Mouse (Mus musculus) naive thymus-derived CD4-positive, alpha-beta T cell, adult 2 months (primary cell): ENCODE data around the gene Fmn2.

Experiments used
- DNase-seq: peaks from one replicate; pipeline ENCODE4 v3.0.0-alpha.2; 2011; ENCODE audit warnings: low read depth

Gene Fmn2

DNA sequence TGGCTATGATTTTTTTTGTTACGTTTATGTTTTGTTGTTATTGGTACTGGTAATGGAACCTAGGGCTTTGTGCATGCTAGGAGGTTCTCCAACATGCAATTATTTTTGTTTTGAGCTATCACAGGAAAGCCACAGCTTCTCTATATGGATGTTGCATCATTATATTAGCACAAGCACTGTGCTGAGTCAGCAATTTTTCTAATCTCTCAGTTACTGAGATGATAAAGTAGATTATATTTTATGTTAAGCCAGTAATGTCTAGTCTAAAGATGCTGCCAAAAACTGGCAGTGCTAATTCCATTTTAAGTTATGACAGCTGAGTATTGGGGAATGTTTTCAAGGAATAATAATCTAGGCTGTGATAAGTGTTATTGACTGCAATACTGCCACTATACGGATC lies 287.0 kb downstream of the Fmn2 start:
- DNase-seq: no peak

DNA sequence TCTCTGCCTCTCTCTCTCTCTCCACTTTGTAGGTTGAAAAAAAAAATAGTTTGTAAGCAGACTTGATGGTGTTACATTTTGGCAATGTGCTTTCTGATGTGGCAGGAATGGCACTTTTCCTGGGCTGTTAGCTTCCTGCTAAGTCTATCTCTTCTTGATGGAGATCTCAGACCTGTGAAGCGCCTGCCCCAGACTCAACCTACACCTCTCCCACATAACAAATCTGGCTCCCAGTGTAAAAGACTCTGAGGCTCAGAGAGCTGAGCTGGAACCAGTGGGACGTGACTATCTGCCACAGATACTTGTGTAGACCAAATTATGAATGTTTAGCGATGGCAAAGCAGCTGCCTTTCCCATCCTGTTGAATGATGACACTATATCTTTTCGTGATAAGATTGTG lies 310.2 kb downstream of the Fmn2 start:
- no peak for DNase-seq

DNA sequence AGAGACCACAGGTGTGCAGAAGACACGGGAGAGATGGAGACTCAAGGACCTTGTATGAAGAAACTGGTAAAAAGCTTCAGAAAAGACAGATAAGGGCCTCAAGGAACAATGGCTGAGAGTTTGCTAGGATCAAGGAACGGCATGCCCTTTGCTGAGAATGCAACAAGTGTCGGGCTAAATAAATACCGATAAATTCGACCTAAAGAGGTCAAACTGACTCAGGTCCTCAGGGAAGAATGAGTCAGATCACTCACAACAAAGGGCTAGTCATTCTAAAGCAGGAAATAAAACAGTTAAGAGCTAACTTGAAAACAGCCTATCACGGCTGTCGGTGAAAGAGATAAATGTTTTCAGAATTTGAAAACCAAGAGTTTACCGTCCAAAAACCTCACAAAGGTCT lies 324.9 kb downstream of the Fmn2 start:
- no peak for DNase-seq

DNA sequence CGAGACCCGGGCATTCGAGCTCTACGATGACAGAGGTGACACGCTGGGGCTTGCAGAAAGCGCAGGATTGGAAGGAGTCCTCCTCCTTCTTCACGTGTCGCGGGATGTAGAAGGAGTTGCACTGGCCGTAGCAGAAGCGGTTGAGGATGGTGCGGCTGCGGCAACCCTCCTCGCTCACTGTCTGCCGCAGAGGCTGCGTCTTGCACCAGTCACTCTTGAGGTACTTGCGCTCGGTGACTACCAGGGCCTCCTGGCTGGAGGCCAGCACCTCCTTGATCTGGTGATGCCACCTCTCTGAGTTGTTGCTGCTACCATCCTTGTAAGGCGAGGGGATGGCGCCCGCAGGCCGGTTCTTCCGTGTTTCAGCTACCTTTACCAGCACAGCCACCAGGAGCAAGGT lies 335.2 kb downstream of the Fmn2 start:
- no peak for DNase-seq

DNA sequence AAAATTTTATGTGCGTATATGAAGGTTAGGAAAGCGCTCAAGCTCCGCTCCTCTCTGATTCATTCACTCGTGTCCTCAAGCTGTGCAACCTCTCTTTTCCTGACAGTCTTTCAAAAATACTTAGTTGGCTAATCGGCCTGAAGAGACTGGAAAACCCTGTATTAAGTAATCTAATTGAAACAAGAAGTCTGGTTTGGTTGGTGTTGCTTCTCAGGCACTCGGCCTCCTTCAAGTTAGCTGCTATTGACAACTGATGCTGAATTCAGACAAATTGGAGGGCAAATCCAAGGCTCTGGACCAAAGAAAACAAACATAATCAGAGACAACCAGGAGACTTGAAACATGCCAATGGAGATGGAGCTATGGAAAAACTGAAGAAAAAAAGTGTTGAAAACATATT lies 343.2 kb downstream of the Fmn2 start:
- DNase-seq: no peak

DNA sequence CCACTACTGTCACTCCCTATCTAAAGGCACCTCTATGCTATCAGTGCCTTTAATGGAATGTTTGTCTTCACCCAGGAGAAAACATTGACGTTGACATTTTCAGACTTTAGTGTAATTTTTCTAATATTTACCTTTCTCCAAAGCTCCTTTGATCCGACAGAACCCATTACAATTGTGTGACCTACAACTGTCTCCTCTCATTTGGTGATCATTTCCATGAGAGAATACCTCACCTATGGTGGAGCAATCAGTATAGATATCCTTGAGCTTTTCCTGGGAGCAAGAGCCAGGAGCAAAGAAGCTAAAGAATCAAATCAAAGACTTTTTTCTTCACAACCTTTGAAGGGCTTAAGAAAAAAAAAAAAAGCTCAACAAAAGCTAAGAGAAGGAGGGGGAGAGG lies 354.6 kb downstream of the Fmn2 start:
- DNase-seq: no peak

DNA sequence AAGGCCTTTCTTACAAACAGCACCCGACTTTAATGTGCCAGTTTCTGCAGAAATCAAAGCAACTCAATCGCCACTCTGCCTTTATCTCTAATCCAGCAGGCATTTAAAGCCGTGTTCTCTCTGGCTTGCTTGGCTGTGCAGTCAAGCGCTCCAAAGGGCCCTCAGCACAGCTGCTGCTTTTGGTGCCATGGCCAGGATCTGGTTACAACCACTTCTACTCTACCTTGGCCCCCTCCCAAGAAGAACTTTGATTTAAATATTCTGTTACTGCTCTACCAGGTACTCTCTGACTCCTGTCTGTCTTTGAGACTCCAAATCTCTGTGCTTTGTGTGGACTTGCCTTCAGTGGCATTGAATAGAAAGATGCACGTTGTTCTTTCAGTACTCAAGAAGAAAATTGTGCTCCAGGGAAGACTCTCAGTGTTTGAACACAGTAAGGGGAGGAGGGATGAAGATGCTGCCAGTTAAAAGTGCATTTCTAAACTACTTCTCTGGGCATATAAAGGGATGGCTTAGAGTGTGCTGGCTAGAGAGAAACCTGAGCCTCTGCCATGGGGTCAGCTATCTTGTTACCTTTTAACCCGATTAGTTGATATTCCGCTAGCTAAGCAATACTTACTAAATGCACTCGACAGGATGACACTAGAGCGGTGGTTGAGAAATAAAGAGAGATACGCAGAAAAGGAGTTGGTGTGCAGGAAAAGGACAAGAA lies 358.9 kb downstream of the Fmn2 start:
- DNase-seq: no peak
